Mouse (Mus musculus) embryonic facial prominence, embryonic 13.5 days (tissue): Measurements from ENCODE around the gene Gpbp1l1. TPM values are rescaled to one million over a fixed set of nuclear protein-coding genes. Genes with fewer than 3 reads are reported as not detected.

Experiments
- ATAC-seq: fragments of 200-750 bp; cut with Nextera tagmentation; 2 replicates; pipeline ENCODE4 v1.8.0; 2017; ENCODE audit warnings: low read depth; ENCODE audit not compliant: insufficient number of reproducible peaks, insufficient read depth, low FRiP score, low TSS enrichment
- H3K27ac ChIP-seq: fragments of 300-500 bp; sonication (generic); 2 replicates; pipeline ENCODE4 v1.5.1; 2015; ENCODE audit warnings: moderate library complexity, mild to moderate bottlenecking, inconsistent platforms
- H3K27me3 ChIP-seq: fragments of 300-500 bp; sonication (generic); 2 replicates; pipeline ENCODE4 v1.6.1; 2015; ENCODE audit warnings: mild to moderate bottlenecking, inconsistent platforms
- H3K36me3 ChIP-seq: fragments of 300-500 bp; sonication (generic); 2 replicates; pipeline ENCODE4 v1.6.1; 2015; ENCODE audit warnings: mild to moderate bottlenecking, inconsistent platforms
- H3K4me1 ChIP-seq: fragments of 300-500 bp; sonication (generic); 2 replicates; pipeline ENCODE4 v1.6.1; 2015; ENCODE audit warnings: inconsistent platforms
- H3K4me2 ChIP-seq: fragments of 300-500 bp; sonication (generic); 2 replicates; pipeline ENCODE4 v1.6.1; 2015; ENCODE audit warnings: moderate library complexity, mild to moderate bottlenecking, inconsistent platforms
- H3K4me3 ChIP-seq: fragments of 300-500 bp; sonication (generic); 2 replicates; pipeline ENCODE4 v1.5.1; 2015; ENCODE audit warnings: mild to moderate bottlenecking, inconsistent platforms
- H3K9ac ChIP-seq: fragments of 300-500 bp; sonication (generic); 2 replicates; pipeline ENCODE4 v1.6.1; 2015; ENCODE audit warnings: mild to moderate bottlenecking, inconsistent platforms
- H3K9me3 ChIP-seq: fragments of 300-500 bp; sonication (generic); 2 replicates; pipeline ENCODE4 v1.6.1; 2016; ENCODE audit warnings: inconsistent platforms
- WGBS: fragments of 180-500 bp; shearing (Covaris S2); methylation state at CpG from one replicate; pipeline ENCODE4 v1.1.7; 2015; ENCODE audit warnings: mixed read lengths; 5-methylcytosine and 5-hydroxymethylcytosine counted together
- polyA plus RNA-seq: library from polyadenylated mRNA; unstranded; fragments of >200 nt; fragmentation: Nextera tagmentation; extraction: Ambion mirVana; gene quantifications from 2 replicates; pipeline ENCODE4 v1.2.1, GENCODE M21; 2015

Gene Gpbp1l1
- polyA plus RNA-seq, result 37.5 and 40.1 TPM in 2 replicates

GRCm38 (mm10) chr4:116557306-116558121 lies at the start of gene Gpbp1l1:
Gene Gpbp1l1, plus strand, starts transcription at chr4:116557658.
- ATAC-seq, result peak; percentile 94
- Histone ChIP-seq H3K4me3 (peak within 1 kb of the TSS; percentile 91), H3K4me1 (0 out of 2 replicates have a peak, but pooled peaks cover 3% of the 10 kb centered on the region), H3K4me2 (peak within 1 kb of the TSS; percentile 81), H3K36me3 (peaks cover 13% of the 10 kb centered on the region), H3K27me3 (no peaks in the 10 kb centered on the region), H3K9ac (peak within 1 kb of the TSS; percentile 94), H3K9me3 (no peaks in the 10 kb centered on the region), H3K27ac (peak within 1 kb of the TSS; percentile 93)
- under 1% methylated on average over 78 of the region's 78 CpGs for WGBS

- Histone ChIP-seq H3K9me3 (no peaks in the 10 kb centered on the region), H3K27ac (no peak overlapping the region), H3K4me2 (no peak overlapping the region), H3K36me3 (peaks cover 23% of the 10 kb centered on the region), H3K4me1 (no peaks in the 10 kb centered on the region), H3K27me3 (no peaks in the 10 kb centered on the region), H3K9ac (no peak overlapping the region), H3K4me3 (no peak overlapping the region)
- WGBS, result 62% methylated on average over 2 of the region's 2 CpGs
- ATAC-seq, result no peak
Observed at GRCm38 (mm10) chr4:116531109-116531508, 26.3 kb upstream of the Gpbp1l1 start.

- H3K4me2 ChIP-seq, result no peak overlapping the region
- H3K4me1 ChIP-seq, result no peaks in the 10 kb centered on the region
- ATAC-seq, result no peak
- H3K4me3 ChIP-seq, result no peak overlapping the region
- no peak overlapping the region for H3K27ac ChIP-seq
- H3K27me3 ChIP-seq, result no peaks in the 10 kb centered on the region
- H3K36me3 ChIP-seq, result peaks cover 31% of the 10 kb centered on the region
- no peaks in the 10 kb centered on the region for H3K9me3 ChIP-seq
- no peak overlapping the region for H3K9ac ChIP-seq
Observed at GRCm38 (mm10) chr4:116536351-116536750, 21.1 kb upstream of the Gpbp1l1 start.

GRCm38 (mm10) chr4:116537737-116538136 lies 19.7 kb upstream of the Gpbp1l1 start:
- WGBS, result 77% methylated on average over 3 of the region's 3 CpGs
- no peak overlapping the region for H3K4me2 ChIP-seq
- H3K9me3 ChIP-seq, result no peaks in the 10 kb centered on the region
- H3K27me3 ChIP-seq, result no peaks in the 10 kb centered on the region
- no peak overlapping the region for H3K4me3 ChIP-seq
- H3K9ac ChIP-seq, result no peak overlapping the region
- no peak for ATAC-seq
- peaks cover 36% of the 10 kb centered on the region for H3K36me3 ChIP-seq
- H3K4me1 ChIP-seq, result no peaks in the 10 kb centered on the region
- H3K27ac ChIP-seq, result no peak overlapping the region

- H3K4me3 ChIP-seq, result no peak overlapping the region
- 81% methylated on average over 1 of the region's 1 CpGs for WGBS
- no peak overlapping the region for H3K4me2 ChIP-seq
- no peak overlapping the region for H3K27ac ChIP-seq
- H3K36me3 ChIP-seq, result peaks cover 13% of the 10 kb centered on the region
- H3K9ac ChIP-seq, result no peak overlapping the region
- ATAC-seq, result no peak
- H3K4me1 ChIP-seq, result no peaks in the 10 kb centered on the region
- no peaks in the 10 kb centered on the region for H3K9me3 ChIP-seq
- H3K27me3 ChIP-seq, result no peaks in the 10 kb centered on the region
Observed at GRCm38 (mm10) chr4:116550432-116550831, 7.0 kb upstream of the Gpbp1l1 start.

- WGBS, result 84% methylated on average over 3 of the region's 3 CpGs
Observed at GRCm38 (mm10) chr4:116553035-116553434, 4.4 kb upstream of the Gpbp1l1 start.

GRCm38 (mm10) chr4:116555413-116556300 lies 1.8 kb upstream of the Gpbp1l1 start, which contains the start of gene Tmem69:
Gene Tmem69, minus strand, starts transcription at chr4:116555936.
- Histone ChIP-seq H3K4me3 (peak within 1 kb of the TSS; percentile 91), H3K27me3 (no peaks in the 10 kb centered on the region), H3K36me3 (peaks cover 13% of the 10 kb centered on the region), H3K9me3 (no peaks in the 10 kb centered on the region), H3K4me2 (peak within 1 kb of the TSS; percentile 81), H3K9ac (peak within 1 kb of the TSS; percentile 94), H3K27ac (peak within 1 kb of the TSS; percentile 93), H3K4me1 (0 out of 2 replicates have a peak, but pooled peaks cover 3% of the 10 kb centered on the region)
- ATAC-seq, result no peak
- WGBS, result 2% methylated on average over 23 of the region's 23 CpGs

More at GRCm38 (mm10) chr4:116553035-116553434, 4.4 kb upstream of the Gpbp1l1 start:
- ATAC-seq, result no peak
- H3K9me3 ChIP-seq, result no peaks in the 10 kb centered on the region
- peaks cover 13% of the 10 kb centered on the region for H3K36me3 ChIP-seq
- no peak overlapping the region for H3K4me3 ChIP-seq
- no peak overlapping the region for H3K27ac ChIP-seq
- no peaks in the 10 kb centered on the region for H3K4me1 ChIP-seq
- H3K27me3 ChIP-seq, result no peaks in the 10 kb centered on the region
- no peak overlapping the region for H3K4me2 ChIP-seq
- no peak overlapping the region for H3K9ac ChIP-seq

GRCm38 (mm10) chr4:116556561-116557305 lies 725 bp upstream of the Gpbp1l1 start:
- H3K4me1 ChIP-seq, result 0 out of 2 replicates have a peak, but pooled peaks cover 3% of the 10 kb centered on the region
- H3K4me2 ChIP-seq, result peak overlapping the region; percentile 81
- peak overlapping the region; percentile 93 for H3K27ac ChIP-seq
- under 1% methylated on average over 28 of the region's 28 CpGs for WGBS
- peaks cover 13% of the 10 kb centered on the region for H3K36me3 ChIP-seq
- ATAC-seq, result peak; percentile 96
- peak overlapping the region; percentile 94 for H3K9ac ChIP-seq
- H3K4me3 ChIP-seq, result peak overlapping the region; percentile 91
- no peaks in the 10 kb centered on the region for H3K27me3 ChIP-seq
- no peaks in the 10 kb centered on the region for H3K9me3 ChIP-seq

GRCm38 (mm10) chr4:116558151-116558882 lies 859 bp downstream of the Gpbp1l1 start:
- 0 out of 2 replicates have a peak, but pooled peaks cover 3% of the 10 kb centered on the region for H3K4me1 ChIP-seq
- H3K36me3 ChIP-seq, result peaks cover 8% of the 10 kb centered on the region
- WGBS, result 4% methylated on average over 15 of the region's 15 CpGs
- peak overlapping the region; percentile 91 for H3K4me3 ChIP-seq
- H3K9ac ChIP-seq, result peak overlapping the region; percentile 94
- H3K4me2 ChIP-seq, result peak overlapping the region; percentile 81
- no peaks in the 10 kb centered on the region for H3K27me3 ChIP-seq
- peak overlapping the region; percentile 93 for H3K27ac ChIP-seq
- H3K9me3 ChIP-seq, result no peaks in the 10 kb centered on the region
- ATAC-seq, result no peak

GRCm38 (mm10) chr4:116595793-116596192 lies 38.3 kb downstream of the Gpbp1l1 start:
- Histone ChIP-seq H3K4me3 (no peak overlapping the region), H3K36me3 (peaks cover 51% of the 10 kb centered on the region), H3K27me3 (no peaks in the 10 kb centered on the region), H3K9ac (no peak overlapping the region), H3K27ac (no peak overlapping the region), H3K4me1 (peaks cover 21% of the 10 kb centered on the region), H3K9me3 (no peaks in the 10 kb centered on the region), H3K4me2 (no peak overlapping the region)
- no peak for ATAC-seq
- WGBS, result 82% methylated on average over 8 of the region's 8 CpGs
